Mouse (Mus musculus): ENCODE measurements around the gene Gm20521. TPM values are rescaled to one million over a fixed set of nuclear protein-coding genes. Genes with fewer than 3 reads are reported as not detected.

The Gm20521 gene
- polyA plus RNA-seq, 1 experiment from 2014 or later = 0.98 TPM

GRCm38 (mm10) chr14:54863501-54864312, 19.5 kb upstream of the Gm20521 start:
- no peaks in the 10 kb centered on the region for H3K27me3 ChIP-seq (replicated peaks; ENCODE audit: insufficient read depth, low read length)
- H3K4me1 ChIP-seq (ENCODE audit: insufficient read depth, low read depth, low read length) = peaks cover 3% of the 10 kb centered on the region; the same call in 1 of the 2 replicates
- peak overlapping the region; percentile 76 for H3K4me3 ChIP-seq (ENCODE audit: low read depth, low read length)
- H3K27ac ChIP-seq (ENCODE audit: low read length) = peak overlapping the region; percentile 82
- H3K9ac ChIP-seq (replicated peaks; ENCODE audit: low read depth) = peak overlapping the region; percentile 66
- TF ChIP-seq EP300 (IDR thresholded peaks at IDR 0.05) (no peak), CTCF (IDR thresholded peaks at IDR 0.05) (peak; percentile 39)
- peak overlapping the region; percentile 88 for H3K4me2 ChIP-seq (replicated peaks; ENCODE audit: low read depth, low read length)
- H3K36me3 ChIP-seq (ENCODE audit: insufficient read depth, low read length) = no peaks in the 10 kb centered on the region
- peak; percentile 97 for DNase-seq (ENCODE audit: low spot score)
- peak; percentile 100 for ATAC-seq
- no peaks in the 10 kb centered on the region for H3K9me3 ChIP-seq (ENCODE audit: low read length)
- WGBS = under 1% methylated on average over 33 of the region's 56 CpGs

GRCm38 (mm10) chr14:54864313-54865036, 18.8 kb upstream of the Gm20521 start:
- Histone ChIP-seq H3K36me3 (ENCODE audit: insufficient read depth, low read length) (no peaks in the 10 kb centered on the region), H3K9me3 (ENCODE audit: low read length) (no peaks in the 10 kb centered on the region), H3K27ac (ENCODE audit: low read length) (peak overlapping the region; percentile 82), H3K4me3 (ENCODE audit: low read depth, low read length) (peak overlapping the region; percentile 76), H3K4me2 (replicated peaks; ENCODE audit: low read depth, low read length) (peak overlapping the region; percentile 88), H3K27me3 (replicated peaks; ENCODE audit: insufficient read depth, low read length) (no peaks in the 10 kb centered on the region), H3K9ac (replicated peaks; ENCODE audit: low read depth) (peak overlapping the region; percentile 66; the same call in 1 of the 2 replicates), H3K4me1 (ENCODE audit: insufficient read depth, low read depth, low read length) (peaks cover 3% of the 10 kb centered on the region; the same call in 1 of the 2 replicates)
- ATAC-seq (peak; percentile 7; the same call in 1 of the 2 replicates), DNase-seq (ENCODE audit: low spot score) (peak; percentile 49)
- TF ChIP-seq CTCF (IDR thresholded peaks at IDR 0.05) (no peak), EP300 (IDR thresholded peaks at IDR 0.05) (no peak)
- WGBS = 14% methylated on average over 21 of the region's 21 CpGs

GRCm38 (mm10) chr14:54865626-54866025, 17.6 kb upstream of the Gm20521 start:
- TF ChIP-seq CTCF (IDR thresholded peaks at IDR 0.05) (no peak), EP300 (IDR thresholded peaks at IDR 0.05) (no peak)
- Histone ChIP-seq H3K4me1 (ENCODE audit: insufficient read depth, low read depth, low read length) (peaks cover 3% of the 10 kb centered on the region; the same call in 1 of the 2 replicates), H3K4me2 (replicated peaks; ENCODE audit: low read depth, low read length) (no peak overlapping the region), H3K9me3 (ENCODE audit: low read length) (no peaks in the 10 kb centered on the region), H3K4me3 (ENCODE audit: low read depth, low read length) (no peak overlapping the region), H3K27me3 (replicated peaks; ENCODE audit: insufficient read depth, low read length) (no peaks in the 10 kb centered on the region), H3K9ac (replicated peaks; ENCODE audit: low read depth) (no peak overlapping the region), H3K27ac (ENCODE audit: low read length) (no peak overlapping the region), H3K36me3 (ENCODE audit: insufficient read depth, low read length) (no peaks in the 10 kb centered on the region)
- DNase-seq (ENCODE audit: low spot score) (no peak), ATAC-seq (no peak)
- WGBS = 67% methylated on average over 5 of the region's 5 CpGs

- Histone ChIP-seq H3K27ac (ENCODE audit: low read length) (no peak overlapping the region), H3K9ac (replicated peaks; ENCODE audit: low read depth) (no peak overlapping the region), H3K36me3 (ENCODE audit: insufficient read depth, low read length) (no peaks in the 10 kb centered on the region), H3K4me3 (ENCODE audit: low read depth, low read length) (no peak overlapping the region), H3K4me2 (replicated peaks; ENCODE audit: low read depth, low read length) (no peak overlapping the region), H3K27me3 (replicated peaks; ENCODE audit: insufficient read depth, low read length) (no peaks in the 10 kb centered on the region), H3K4me1 (ENCODE audit: insufficient read depth, low read depth, low read length) (peaks cover 3% of the 10 kb centered on the region; the same call in 1 of the 2 replicates), H3K9me3 (ENCODE audit: low read length) (no peaks in the 10 kb centered on the region)
- WGBS = 51% methylated on average over 3 of the region's 3 CpGs
- ATAC-seq (no peak), DNase-seq (ENCODE audit: low spot score) (no peak)
- TF ChIP-seq CTCF (IDR thresholded peaks at IDR 0.05) = no peak
- TF ChIP-seq EP300 (IDR thresholded peaks at IDR 0.05) = no peak
Observed at GRCm38 (mm10) chr14:54866268-54866667, 17.0 kb upstream of the Gm20521 start.

GRCm38 (mm10) chr14:54866936-54867335, 16.3 kb upstream of the Gm20521 start:
- WGBS = 56% methylated on average over 5 of the region's 5 CpGs
- Histone ChIP-seq H3K4me3 (ENCODE audit: low read depth, low read length) (no peak overlapping the region), H3K27me3 (replicated peaks; ENCODE audit: insufficient read depth, low read length) (no peaks in the 10 kb centered on the region), H3K9me3 (ENCODE audit: low read length) (no peaks in the 10 kb centered on the region), H3K4me2 (replicated peaks; ENCODE audit: low read depth, low read length) (no peak overlapping the region), H3K36me3 (ENCODE audit: insufficient read depth, low read length) (no peaks in the 10 kb centered on the region), H3K9ac (replicated peaks; ENCODE audit: low read depth) (no peak overlapping the region), H3K27ac (ENCODE audit: low read length) (no peak overlapping the region), H3K4me1 (ENCODE audit: insufficient read depth, low read depth, low read length) (peaks cover 3% of the 10 kb centered on the region; the same call in 1 of the 2 replicates)
- TF ChIP-seq CTCF (IDR thresholded peaks at IDR 0.05) (peak; percentile 57), EP300 (IDR thresholded peaks at IDR 0.05) (no peak)
- ATAC-seq (no peak), DNase-seq (ENCODE audit: low spot score) (no peak)

GRCm38 (mm10) chr14:54868026-54868425, 15.2 kb upstream of the Gm20521 start:
- no peak overlapping the region for H3K9ac ChIP-seq (replicated peaks; ENCODE audit: low read depth)
- H3K4me3 ChIP-seq (ENCODE audit: low read depth, low read length) = no peak overlapping the region
- no peaks in the 10 kb centered on the region for H3K27me3 ChIP-seq (replicated peaks; ENCODE audit: insufficient read depth, low read length)
- H3K27ac ChIP-seq (ENCODE audit: low read length) = no peak overlapping the region
- ATAC-seq (no peak), DNase-seq (ENCODE audit: low spot score) (no peak)
- H3K4me1 ChIP-seq (ENCODE audit: insufficient read depth, low read depth, low read length) = peaks cover 3% of the 10 kb centered on the region; the same call in 1 of the 2 replicates
- TF ChIP-seq EP300 (IDR thresholded peaks at IDR 0.05) (no peak), CTCF (IDR thresholded peaks at IDR 0.05) (no peak)
- WGBS = 69% methylated on average over 4 of the region's 4 CpGs
- no peaks in the 10 kb centered on the region for H3K36me3 ChIP-seq (ENCODE audit: insufficient read depth, low read length)
- H3K4me2 ChIP-seq (replicated peaks; ENCODE audit: low read depth, low read length) = no peak overlapping the region
- no peaks in the 10 kb centered on the region for H3K9me3 ChIP-seq (ENCODE audit: low read length)

Measured in lung, postnatal 0 days (tissue).